Mouse (Mus musculus): ENCODE measurements around the gene Cd2ap. TPM values are rescaled to one million over a fixed set of nuclear protein-coding genes. Genes with fewer than 3 reads are reported as not detected.

Cd2ap gene
- polyA plus RNA-seq, 1 experiment from 2014 or later, result 14.3 TPM

DNA sequence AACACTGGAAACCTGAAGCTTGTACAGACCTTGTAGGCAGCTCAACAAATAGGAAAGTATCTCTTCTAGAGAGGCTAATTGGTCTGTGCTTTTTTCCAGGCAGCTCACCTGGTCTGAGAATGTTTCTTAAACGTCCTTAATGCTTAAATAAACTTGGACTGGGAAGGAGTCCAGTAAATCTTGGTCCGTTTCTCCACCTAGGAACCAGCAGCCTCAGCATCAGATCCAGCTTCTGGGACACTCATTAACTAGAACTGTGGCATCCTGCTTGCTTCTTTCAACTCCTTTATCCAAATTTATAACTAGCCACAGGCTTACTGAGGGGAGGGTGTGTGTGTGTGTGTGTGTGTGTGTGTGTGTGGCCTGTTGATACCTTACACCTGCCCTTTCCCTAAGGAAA lies 122.7 kb downstream of the Cd2ap start:
- no peaks in the 10 kb centered on the region for H3K9me3 ChIP-seq (ENCODE audit: control insufficient read depth, low read length)
- H3K4me2 ChIP-seq (ENCODE audit: low read depth, low read length, severe bottlenecking), result no peak overlapping the region
- WGBS, result 55% methylated on average over 2 of the region's 2 CpGs
- H3K4me1 ChIP-seq (replicated peaks; ENCODE audit: control insufficient read depth, insufficient read depth, low read length), result no peaks in the 10 kb centered on the region
- DNase-seq (ENCODE audit: low spot score), result no peak
- H3K9ac ChIP-seq (ENCODE audit: low read length), result no peak overlapping the region
- no peak for ATAC-seq (replicated peaks; ENCODE audit: low FRiP score)
- no peaks in the 10 kb centered on the region for H3K36me3 ChIP-seq (ENCODE audit: control insufficient read depth, insufficient read depth, low read length)
- H3K27me3 ChIP-seq (ENCODE audit: control insufficient read depth, insufficient read depth, low read length), result no peaks in the 10 kb centered on the region
- H3K4me3 ChIP-seq (ENCODE audit: low read depth, low read length), result no peak overlapping the region
- H3K27ac ChIP-seq (ENCODE audit: low read depth, low read length), result no peak overlapping the region

DNA sequence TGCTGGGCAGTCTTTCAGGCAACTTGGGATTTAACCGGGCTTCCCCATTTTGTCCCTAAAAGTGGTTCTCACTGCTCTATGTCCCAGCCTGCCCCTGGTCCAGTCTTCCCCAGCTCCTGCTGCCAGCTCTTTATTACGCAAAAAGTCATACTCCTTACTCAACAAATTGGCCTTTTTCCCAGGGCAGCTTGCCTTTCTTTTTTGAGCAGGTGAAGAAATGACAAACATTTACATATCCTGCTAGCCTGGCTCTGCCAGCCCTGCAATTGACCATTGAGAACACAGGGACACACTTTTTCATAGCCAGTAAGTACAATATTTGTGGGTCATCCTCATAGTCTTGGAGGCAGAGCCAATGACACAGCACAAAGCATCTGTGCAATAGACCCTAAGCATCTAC lies 124.3 kb downstream of the Cd2ap start:
- H3K4me2 ChIP-seq (ENCODE audit: low read depth, low read length, severe bottlenecking), result no peak overlapping the region
- H3K9ac ChIP-seq (ENCODE audit: low read length), result no peak overlapping the region
- H3K4me1 ChIP-seq (replicated peaks; ENCODE audit: control insufficient read depth, insufficient read depth, low read length), result no peaks in the 10 kb centered on the region
- no peaks in the 10 kb centered on the region for H3K36me3 ChIP-seq (ENCODE audit: control insufficient read depth, insufficient read depth, low read length)
- WGBS, result 96% methylated on average over 2 of the region's 2 CpGs
- ATAC-seq (replicated peaks; ENCODE audit: low FRiP score) (no peak), DNase-seq (ENCODE audit: low spot score) (no peak)
- H3K27ac ChIP-seq (ENCODE audit: low read depth, low read length), result no peak overlapping the region
- no peaks in the 10 kb centered on the region for H3K27me3 ChIP-seq (ENCODE audit: control insufficient read depth, insufficient read depth, low read length)
- H3K9me3 ChIP-seq (ENCODE audit: control insufficient read depth, low read length), result no peaks in the 10 kb centered on the region
- no peak overlapping the region for H3K4me3 ChIP-seq (ENCODE audit: low read depth, low read length)

GRCm38 (mm10) chr17:42745657-42746420 lies 130.6 kb downstream of the Cd2ap start:
- H3K36me3 ChIP-seq (ENCODE audit: control insufficient read depth, insufficient read depth, low read length), result no peaks in the 10 kb centered on the region
- no peak for ATAC-seq (replicated peaks; ENCODE audit: low FRiP score)
- 79% methylated on average over 6 of the region's 6 CpGs for WGBS
- H3K27ac ChIP-seq (ENCODE audit: low read depth, low read length), result no peak overlapping the region
- no peaks in the 10 kb centered on the region for H3K9me3 ChIP-seq (ENCODE audit: control insufficient read depth, low read length)
- no peaks in the 10 kb centered on the region for H3K4me1 ChIP-seq (replicated peaks; ENCODE audit: control insufficient read depth, insufficient read depth, low read length)
- no peaks in the 10 kb centered on the region for H3K27me3 ChIP-seq (ENCODE audit: control insufficient read depth, insufficient read depth, low read length)
- no peak overlapping the region for H3K4me3 ChIP-seq (ENCODE audit: low read depth, low read length)
- no peak overlapping the region for H3K4me2 ChIP-seq (ENCODE audit: low read depth, low read length, severe bottlenecking)
- DNase-seq (ENCODE audit: low spot score), result no peak
- H3K9ac ChIP-seq (ENCODE audit: low read length), result no peak overlapping the region

Other genes starting within 250 kb of the Cd2ap start
- gene Adgrf4, start 184.4 kb downstream of the Cd2ap start, polyA plus RNA-seq (2014; fragmentation: Nextera tagmentation; extraction: Ambion mirVana), result not detected in 2 replicates
- gene Adgrf2, start 134.5 kb downstream of the Cd2ap start, polyA plus RNA-seq (2014; fragmentation: Nextera tagmentation; extraction: Ambion mirVana), result 0.07 TPM in 1 of 2 replicates, not detected in the other
- 33.4 and 35.3 TPM in 2 replicates for gene Tnfrsf21, start 139.9 kb upstream of the Cd2ap start, polyA plus RNA-seq (2014; fragmentation: Nextera tagmentation; extraction: Ambion mirVana)